Mouse (Mus musculus): ENCODE results near the gene 4931409K22Rik. TPM values are rescaled to one million over a fixed set of nuclear protein-coding genes. Genes with fewer than 3 reads are reported as not detected.
A peak's percentile ranks its signal among the peaks of the same experiment; 100 is the strongest.

Gene 4931409K22Rik
- not detected in 2 replicates for total RNA-seq (2014; fragmentation: Nextera tagmentation)
- not detected in 2 replicates for total RNA-seq (2017)

DNA sequence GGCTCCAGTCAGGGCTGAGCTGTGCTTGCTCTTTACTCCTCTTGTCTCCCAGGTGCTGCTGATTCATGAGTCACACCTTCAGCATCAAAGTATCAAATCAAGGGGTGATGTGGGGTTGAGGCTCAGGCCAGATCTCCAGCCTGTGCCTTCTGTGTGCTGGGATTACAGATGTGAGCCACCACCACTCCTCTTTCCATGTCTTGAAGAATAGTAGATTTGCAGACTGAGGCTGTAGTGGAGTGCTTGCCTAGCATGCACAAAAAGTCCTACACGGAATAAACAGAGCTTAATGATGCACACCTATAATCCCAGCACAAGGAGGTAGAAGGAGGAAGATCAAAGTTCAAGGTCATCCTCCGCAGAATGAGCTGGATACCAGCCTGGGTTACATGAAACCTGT lies at the start of gene 4931409K22Rik:
4931409K22Rik (minus strand) TSS at position 101 of the 400 bp plus-strand sequence.
- ATAC-seq (replicated peaks; ENCODE audit: low FRiP score, low TSS enrichment, poor library complexity, severe bottlenecking), result no peak

DNA sequence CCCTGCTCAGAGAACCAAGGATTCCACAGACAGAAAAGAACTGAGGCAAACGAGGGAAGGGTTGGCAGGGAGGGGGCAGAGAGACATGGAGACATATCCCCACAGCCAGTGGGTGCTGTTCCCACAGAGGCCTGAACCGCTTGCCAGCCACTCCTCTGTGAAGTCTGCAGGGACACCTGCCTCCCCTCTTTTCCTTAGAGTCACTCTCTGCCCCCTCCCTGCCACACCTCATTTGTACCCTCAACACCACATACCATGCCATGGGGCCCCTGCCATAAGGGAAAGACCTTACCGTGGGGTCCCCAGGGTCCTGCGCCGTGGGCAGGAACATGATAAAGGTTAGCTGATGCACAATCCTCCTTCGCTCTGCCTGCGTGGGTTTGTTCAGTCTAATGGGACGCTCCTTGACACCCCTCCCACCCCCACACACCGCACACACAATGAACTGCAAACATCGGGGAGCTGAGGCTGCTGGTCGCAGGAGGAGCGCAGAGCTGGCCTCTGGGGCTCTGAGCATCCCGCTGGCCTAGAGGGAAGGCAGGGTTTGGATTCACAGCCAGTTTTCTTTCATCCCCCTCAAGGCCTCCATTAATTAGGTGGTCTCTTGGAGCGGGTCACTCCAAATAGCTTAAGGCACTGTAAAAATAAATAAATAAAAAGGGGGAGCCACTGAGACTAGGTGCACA lies 49.5 kb upstream of the 4931409K22Rik start:
- no peak for ATAC-seq (replicated peaks; ENCODE audit: low FRiP score, low TSS enrichment, poor library complexity, severe bottlenecking)

DNA sequence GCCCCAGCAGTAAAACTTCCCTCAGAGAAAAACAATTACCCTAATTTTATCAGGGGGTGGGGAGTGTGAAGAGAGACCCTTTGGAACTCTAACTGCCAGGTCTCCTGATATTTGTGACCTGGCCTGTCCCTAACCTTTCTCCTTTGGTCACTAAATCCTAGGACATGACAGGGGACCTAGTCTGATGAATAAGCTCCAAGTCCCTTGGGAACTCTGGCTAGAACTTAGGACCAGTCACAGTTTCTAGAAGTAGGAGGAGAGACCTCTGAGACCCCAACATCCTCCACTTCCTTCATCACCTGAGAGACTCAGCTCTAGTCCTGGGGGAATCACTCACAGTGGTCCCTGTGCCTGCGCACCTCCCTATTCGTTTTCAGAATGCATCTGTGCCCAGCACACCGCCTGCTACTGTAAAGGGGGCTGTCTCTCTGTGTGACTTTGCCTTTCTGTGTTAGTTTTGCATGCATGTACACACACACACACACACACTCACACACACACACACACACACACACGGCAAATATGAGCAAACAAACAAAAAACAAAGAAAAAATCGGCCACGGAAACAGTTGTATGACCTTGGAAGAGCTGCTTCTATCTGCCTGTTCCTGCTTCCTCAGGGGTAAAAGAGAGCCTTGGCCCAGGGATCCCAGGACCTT lies 48.8 kb upstream of the 4931409K22Rik start:
- no peak for ATAC-seq (replicated peaks; ENCODE audit: low FRiP score, low TSS enrichment, poor library complexity, severe bottlenecking)

DNA sequence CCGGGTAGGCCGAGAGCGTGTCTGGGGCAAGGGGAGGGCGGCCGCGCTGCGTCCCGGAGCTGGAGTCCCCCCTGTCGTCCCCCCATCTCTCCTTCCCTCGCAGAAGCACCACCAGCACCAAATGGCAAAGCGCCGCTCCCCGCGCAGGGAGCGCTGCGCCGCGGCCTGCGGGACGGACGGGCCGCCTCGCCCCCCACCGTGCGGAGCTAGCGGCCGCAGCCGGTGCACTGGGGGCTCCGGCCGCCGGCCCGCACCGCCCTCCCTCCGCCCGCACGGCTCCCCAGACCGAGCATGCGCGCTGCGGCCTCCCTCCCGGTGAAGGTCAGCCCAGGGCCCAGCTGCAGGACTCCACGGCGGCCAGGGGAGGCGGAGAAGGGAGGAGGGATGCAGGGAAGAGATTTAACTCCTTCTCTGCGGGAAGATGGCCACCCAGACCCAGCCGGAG lies 48.1 kb upstream of the 4931409K22Rik start:
- ATAC-seq (replicated peaks; ENCODE audit: low FRiP score, low TSS enrichment, poor library complexity, severe bottlenecking), result no peak

DNA sequence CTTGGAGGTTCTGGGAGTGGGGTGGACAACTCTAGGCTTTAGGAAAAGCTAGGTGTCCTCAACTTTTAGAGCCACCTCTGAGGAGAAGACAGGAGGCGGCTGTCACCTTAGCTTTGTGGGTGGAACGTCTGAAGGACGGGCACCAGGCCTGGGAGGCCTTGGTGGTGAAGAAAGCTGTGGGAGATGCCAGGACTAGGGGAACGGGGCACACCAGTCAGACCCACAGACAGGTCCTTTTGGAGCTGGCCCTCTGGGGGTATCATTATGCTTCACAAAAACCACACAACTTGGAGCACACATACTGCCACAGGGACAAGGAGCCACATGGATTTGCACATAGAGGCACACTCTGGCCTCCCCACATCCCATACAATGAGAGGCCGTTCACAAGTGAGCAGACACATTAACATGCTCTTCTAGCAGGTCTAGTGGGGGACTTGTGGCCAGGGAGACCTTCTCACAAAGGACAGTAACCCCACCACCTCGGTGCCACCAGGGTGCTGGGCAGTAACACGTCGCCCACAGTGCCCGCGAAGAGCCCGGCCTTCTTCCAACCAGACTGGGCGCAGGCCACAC lies 47.6 kb upstream of the 4931409K22Rik start:
- no peak for ATAC-seq (replicated peaks; ENCODE audit: low FRiP score, low TSS enrichment, poor library complexity, severe bottlenecking)

DNA sequence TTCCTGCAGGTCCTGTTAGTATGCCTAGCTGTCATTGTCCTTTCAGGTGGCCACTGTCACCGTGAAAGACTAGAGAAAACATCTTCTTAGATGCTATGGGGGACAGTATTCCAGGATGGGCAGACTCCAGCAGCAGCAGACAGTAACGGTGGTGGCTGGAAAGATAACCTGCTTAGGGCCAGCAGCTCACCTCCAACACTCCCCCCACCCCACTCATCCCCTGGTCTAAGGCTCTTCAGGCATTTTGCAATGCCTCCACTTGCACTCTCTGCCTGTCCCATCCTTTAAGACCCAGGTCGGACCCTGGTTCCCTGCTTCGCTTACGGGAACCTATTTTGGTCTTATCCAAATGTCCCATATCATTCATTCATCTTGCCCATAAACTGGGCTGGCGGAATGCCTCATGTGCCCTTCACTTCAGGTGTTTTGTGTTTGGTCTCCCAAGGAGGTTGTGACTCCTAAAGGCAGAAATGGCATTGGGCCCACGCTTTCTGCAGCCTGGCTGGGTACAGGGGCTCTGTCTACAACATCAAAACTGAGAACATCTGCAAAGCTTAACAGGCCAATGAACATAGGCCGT lies 46.9 kb upstream of the 4931409K22Rik start:
- ATAC-seq (replicated peaks; ENCODE audit: low FRiP score, low TSS enrichment, poor library complexity, severe bottlenecking), result no peak

DNA sequence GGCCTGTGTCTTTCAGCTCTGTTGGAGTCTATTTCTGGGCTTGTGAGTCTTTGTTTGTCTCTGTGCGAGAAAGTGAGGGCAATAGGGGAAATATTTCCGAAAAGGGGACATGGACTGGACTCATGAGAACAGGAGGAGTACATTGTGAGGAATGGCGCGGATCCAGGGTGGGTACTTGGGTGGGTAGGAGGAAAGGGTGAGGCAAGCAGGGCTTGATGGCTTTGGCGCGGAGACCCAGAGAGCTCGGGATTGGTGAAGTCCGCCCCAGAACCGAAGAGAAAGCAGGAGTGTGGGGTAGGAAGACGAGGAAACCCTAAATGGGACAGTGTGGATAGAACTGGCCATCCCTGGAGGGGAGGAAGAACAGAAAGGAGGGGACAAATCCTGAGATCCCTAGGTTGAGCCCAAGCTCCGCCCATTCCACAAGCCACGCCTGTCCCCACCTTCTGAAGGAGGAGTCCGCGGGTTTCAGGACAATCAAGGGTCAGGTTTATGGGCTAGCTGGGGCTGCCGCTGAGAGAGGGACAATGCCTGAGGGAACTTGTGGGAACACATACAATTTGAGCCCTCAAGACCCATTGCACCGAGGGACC lies 46.2 kb upstream of the 4931409K22Rik start:
- no peak; the same call in 1 of the 2 replicates for ATAC-seq (replicated peaks; ENCODE audit: low FRiP score, low TSS enrichment, poor library complexity, severe bottlenecking)

DNA sequence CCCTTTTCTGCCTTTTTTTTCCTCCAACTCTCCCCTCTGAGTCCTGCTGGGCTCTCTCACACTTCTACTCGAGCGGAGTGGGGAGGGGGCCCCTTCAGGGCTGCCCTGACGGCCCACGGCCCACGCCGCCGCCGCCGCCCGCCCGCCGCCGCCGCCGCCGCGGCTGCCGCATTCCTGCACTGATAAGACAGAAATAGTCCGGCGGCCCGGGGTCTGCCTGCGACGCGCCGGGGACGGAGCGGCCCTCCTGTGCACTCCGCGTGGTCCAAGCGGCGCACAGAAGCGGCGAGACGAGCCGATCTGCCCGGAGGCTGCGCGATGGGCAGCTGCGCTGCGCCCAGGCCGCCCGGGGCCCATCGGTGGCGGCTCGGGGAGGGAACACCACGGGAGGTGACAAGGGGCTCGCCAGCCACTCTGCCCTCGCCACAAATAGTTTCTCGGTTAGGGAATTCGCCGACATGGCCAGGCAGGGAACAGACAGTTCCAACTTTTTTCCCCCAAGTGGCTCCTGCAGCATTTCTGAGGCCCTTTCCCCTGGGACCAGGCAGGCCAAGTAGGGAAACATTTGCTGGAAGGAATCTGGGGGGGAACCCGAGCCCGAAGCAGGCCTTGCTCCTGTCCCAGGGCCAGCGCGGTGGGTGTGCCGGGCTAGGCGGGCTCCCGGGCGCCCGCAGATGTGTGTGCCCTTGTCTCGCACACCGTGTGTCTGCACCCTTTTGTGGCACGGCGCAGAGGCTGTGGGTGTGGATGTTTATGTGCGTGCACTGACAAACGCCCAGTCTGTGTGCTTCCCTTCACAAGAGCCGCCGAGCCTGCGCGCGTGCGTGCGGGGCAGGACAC lies 45.5 kb upstream of the 4931409K22Rik start:
- ATAC-seq (replicated peaks; ENCODE audit: low FRiP score, low TSS enrichment, poor library complexity, severe bottlenecking), result no peak

DNA sequence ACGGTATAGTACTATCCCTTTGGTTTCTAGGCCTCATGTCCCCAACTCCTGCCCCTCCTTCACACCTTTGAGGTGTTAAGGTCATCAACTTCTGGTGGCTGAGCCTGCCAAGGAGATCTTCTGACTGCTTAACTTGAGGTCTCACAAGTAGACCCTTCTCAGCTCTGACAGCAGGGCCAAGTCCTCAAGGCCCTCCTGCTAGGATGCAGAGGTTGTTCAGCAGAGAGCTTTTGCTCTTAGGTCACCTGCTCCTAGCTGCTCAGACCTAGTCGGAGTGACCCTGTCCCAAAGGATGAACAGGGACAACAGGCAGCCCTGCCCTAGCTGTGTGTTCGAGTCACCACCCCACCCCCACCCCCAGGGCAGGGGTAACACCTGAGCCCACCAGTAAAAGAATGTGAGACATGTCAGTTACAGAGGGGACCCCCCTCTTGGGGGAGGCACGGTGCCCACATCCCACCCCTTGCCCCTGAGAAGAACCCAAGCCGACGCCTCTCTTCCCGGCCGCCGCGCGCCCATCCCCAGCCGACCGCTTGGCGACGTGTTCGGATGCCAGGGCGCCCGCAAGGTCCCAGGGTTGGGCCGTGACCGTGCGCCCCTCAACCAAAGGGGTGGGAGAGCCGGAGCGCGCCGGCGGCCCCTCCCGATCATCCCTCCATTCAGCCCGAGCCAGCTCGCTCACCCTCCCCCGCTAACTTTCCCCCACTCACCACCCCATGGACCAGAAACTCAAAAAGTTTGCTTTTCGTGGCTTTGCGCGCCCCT lies 44.6 kb upstream of the 4931409K22Rik start:
- ATAC-seq (replicated peaks; ENCODE audit: low FRiP score, low TSS enrichment, poor library complexity, severe bottlenecking), result no peak

DNA sequence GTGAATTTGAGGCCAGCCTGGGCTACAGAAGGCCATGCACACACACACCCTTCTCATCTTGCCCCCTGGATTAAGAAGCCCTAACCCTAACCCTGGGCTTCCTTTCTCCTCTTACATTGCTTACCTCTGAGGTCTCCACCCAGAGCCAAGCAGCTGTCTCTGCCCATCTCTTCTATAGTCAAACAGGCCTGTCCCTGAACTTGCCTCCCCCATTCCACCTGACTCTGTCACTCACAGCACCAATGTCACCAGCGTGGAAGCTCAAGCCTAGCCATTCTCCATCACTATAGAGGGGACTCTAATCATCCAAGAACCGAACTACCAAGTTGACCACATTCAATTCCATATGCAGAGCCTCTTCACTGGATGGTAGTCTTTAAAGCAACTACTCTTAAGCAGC lies 43.6 kb upstream of the 4931409K22Rik start:
- ATAC-seq (replicated peaks; ENCODE audit: low FRiP score, low TSS enrichment, poor library complexity, severe bottlenecking), result no peak

DNA sequence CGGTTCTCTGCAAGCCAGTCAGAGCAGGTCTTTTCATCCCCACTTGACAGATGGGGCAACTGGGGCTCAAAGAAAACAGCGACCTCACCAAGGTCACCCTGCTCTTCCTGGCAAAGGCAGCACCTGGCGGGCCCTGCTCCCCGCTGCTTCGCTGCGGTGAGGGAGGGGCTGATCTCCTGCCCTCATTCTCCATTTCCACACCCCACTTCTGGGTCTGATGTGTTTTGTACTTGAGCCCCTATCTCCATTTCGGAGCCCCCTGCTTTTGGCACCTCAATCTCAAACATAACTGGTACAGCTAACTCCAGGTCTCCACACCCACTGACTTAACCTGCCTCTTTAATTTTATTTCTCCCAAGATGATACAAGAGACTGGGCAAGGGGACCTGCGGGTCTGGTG lies 42.5 kb upstream of the 4931409K22Rik start:
- ATAC-seq (replicated peaks; ENCODE audit: low FRiP score, low TSS enrichment, poor library complexity, severe bottlenecking), result no peak

DNA sequence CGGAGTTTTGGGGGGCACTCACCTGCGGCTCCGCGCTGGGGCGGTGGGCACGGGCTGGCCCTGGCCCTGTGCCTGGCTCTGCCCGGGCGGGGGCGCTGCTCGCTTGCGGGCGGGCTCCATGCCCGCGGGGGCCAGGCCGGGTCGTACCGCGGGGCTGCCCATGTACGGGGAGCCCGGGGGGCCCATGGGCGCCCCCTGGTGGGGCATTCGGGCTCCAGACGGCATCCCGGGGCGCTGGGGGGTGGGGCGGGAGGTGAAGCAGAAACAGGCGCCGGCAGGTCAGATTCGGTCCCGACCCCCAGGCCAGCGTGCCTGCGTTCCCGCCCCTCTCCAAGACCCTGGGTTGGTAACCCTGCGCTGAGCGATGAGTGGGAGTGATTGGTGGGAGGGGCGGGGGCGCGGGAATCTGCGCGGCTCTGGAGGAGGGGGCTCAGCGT lies 42.0 kb upstream of the 4931409K22Rik start:
- no peak for ATAC-seq (replicated peaks; ENCODE audit: low FRiP score, low TSS enrichment, poor library complexity, severe bottlenecking)

DNA sequence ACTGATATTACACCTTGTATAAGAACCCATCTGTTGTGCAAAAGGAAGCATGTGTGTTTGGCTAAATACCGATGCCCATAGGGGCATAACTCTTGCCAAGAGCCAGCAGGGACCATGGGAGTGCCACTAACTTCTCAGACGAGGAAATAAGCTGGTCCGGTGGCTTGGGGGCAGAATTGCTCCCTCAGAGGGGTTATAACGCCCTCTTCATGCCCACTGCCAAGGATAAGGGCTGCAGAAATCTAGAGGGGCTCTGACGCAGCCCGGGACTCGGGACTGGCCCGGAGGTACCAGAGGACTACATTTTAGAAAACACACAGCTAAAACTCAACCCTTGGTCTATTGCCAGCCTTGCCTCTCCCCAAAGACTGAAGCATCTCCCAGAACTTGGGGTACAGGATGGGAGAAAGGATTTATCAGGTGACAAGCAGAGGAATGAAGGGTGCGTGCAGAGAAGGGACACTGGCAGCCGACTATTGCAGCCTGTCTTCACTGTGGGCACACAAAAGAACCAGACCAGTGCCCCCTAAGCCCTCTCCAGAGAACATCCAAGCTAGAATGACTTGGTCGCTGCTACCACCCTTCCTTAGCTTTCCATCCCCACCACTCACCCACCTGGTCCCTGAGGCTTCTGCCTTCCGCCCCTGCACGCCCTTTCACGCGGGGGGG lies 41.4 kb upstream of the 4931409K22Rik start:
- no peak for ATAC-seq (replicated peaks; ENCODE audit: low FRiP score, low TSS enrichment, poor library complexity, severe bottlenecking)

DNA sequence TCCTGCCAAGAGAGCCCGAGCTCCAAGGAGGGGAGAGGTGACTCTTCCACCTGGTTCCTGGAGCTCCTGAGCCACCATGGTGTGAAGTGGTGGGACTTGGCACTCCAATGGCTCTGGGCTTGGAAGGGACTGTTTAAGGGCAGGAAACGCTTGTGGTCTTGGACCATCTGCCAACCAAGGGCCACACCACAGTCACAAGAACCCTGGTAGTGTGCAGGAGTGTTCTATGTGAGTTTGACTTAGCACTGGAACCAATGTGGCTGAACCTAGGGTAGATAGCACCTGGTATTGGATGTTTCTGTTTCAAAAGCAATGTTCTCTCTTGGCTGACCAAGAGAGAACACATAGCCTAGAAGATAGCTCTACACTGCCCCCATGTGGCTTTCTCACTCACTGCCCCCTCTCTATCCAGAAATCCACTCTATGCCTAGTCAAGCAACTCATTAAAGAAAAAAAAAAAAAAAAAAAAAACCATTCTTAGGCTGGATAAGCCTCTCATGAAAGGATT lies 40.7 kb upstream of the 4931409K22Rik start:
- ATAC-seq (replicated peaks; ENCODE audit: low FRiP score, low TSS enrichment, poor library complexity, severe bottlenecking), result peak; percentile 69

DNA sequence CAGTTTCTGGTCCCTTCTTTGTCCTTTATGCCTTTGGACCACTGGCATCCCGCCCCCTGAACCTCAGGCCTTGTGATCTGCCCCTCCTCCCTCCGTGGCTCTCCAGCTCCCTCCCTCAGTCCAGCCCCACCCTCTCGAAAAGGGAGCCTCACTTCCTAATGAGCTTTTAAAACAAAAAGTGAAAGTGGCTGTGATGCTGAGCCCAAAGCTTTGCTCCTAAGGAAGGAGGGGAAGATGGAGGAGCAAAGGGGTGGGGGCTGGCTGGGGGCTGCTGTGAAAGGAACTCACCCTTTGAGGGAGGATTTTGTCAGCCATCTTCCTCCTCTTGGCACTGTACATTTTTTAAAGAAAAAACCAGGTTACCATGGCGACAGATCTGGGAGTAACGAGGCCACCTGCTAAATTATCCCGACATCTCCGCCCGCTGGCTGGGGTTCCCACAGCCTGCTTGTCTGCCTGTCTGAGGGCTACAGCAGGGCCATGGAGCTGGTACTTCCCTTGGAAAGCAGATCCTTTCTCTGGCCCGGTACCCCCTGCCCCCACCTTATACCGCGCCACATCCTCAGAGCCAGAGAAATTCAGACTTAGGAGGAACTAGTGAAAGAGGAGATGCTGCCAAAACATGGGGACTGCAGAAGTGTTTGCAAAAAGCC lies 40.0 kb upstream of the 4931409K22Rik start:
- ATAC-seq (replicated peaks; ENCODE audit: low FRiP score, low TSS enrichment, poor library complexity, severe bottlenecking), result no peak

DNA sequence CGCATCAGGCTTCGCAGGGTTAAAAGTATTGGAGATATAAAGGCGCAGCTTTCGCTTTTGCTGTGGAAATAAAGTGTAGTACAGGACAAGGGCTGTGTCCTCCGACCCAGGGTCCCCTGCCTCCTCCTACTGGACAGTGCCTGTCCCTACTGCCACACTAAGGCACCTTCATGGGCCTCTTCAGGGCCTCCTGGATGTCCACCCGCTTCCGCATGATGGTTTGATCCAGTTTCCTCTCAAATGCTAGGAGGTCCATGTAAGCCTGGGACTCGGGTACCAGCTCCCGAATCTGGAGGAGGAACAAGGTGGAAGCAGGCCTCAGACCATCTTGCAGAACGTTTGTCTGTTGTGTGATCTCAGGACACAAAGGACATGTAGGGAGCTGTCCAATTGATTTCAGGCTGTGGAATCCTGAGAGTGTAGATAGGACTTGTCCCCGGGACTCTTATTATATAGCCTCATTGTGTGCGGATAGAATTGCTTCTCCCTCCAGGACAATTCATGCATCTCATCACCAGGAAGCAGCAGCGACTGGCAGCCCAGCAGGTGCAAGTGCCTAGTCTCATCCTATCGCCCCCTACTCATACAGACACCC lies 39.3 kb upstream of the 4931409K22Rik start:
- ATAC-seq (replicated peaks; ENCODE audit: low FRiP score, low TSS enrichment, poor library complexity, severe bottlenecking), result no peak

DNA sequence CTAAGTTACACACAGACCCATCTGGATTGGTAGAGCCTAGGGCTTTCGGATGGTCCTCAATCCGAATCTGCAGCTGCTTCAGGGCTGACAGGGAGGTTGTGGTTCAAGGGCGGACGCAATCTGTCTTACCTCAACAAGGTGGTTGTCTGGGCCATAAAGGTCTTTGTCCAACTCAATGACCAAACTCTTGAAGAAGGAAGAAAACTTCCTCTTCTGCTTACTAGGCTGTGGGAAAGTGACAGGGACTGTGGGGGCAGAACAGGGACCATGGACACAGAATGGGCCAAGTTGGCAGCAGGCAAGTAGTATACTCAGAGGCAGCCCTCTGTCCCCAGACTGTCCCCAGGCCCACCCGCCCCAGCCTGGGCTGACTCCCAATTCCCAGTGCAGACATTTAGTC lies 38.7 kb upstream of the 4931409K22Rik start:
- no peak for ATAC-seq (replicated peaks; ENCODE audit: low FRiP score, low TSS enrichment, poor library complexity, severe bottlenecking)

All from megakaryocyte-erythroid progenitor cell, adult 5-6 weeks (primary cell).